Mouse (Mus musculus): ENCODE data around the gene 4933405L10Rik. TPM values are rescaled to one million over a fixed set of nuclear protein-coding genes. Genes with fewer than 3 reads are reported as not detected.

Gene 4933405L10Rik
- total and polyA plus RNA-seq, 2 experiments from 2014 or later: 0.44 TPM; not detected in 1

- peak overlapping the region; percentile 91 for H3K27ac ChIP-seq (ENCODE audit: low read depth, low read length)
- no peaks in the 10 kb centered on the region for H3K9me3 ChIP-seq (ENCODE audit: low read length)
- DNase-seq (ENCODE audit: low spot score) (peak; percentile 79), ATAC-seq (ENCODE audit: low FRiP score) (peak; percentile 71)
- peaks cover 7% of the 10 kb centered on the region for H3K4me1 ChIP-seq (ENCODE audit: insufficient read depth, low read length)
- H3K4me3 ChIP-seq (ENCODE audit: low read depth, low read length): peak overlapping the region; percentile 71
- peaks cover 21% of the 10 kb centered on the region for H3K36me3 ChIP-seq (ENCODE audit: insufficient read depth, low read length)
- H3K9ac ChIP-seq (replicated peaks; ENCODE audit: low read length, poor library complexity, severe bottlenecking): peak overlapping the region; percentile 94
- peak overlapping the region; percentile 81 for H3K4me2 ChIP-seq (ENCODE audit: low read depth, low read length, poor library complexity, severe bottlenecking)
- no peak for TF ChIP-seq CTCF (IDR thresholded peaks at IDR 0.05)
- no peaks in the 10 kb centered on the region for H3K27me3 ChIP-seq (ENCODE audit: insufficient read depth, low read length)
- 1% methylated on average over 17 of the region's 30 CpGs for WGBS
Observed at GRCm38 (mm10) chr8:105693648-105694047, 13.8 kb upstream of the 4933405L10Rik start.

- Histone ChIP-seq H3K4me3 (ENCODE audit: low read depth, low read length) (peak overlapping the region; percentile 71), H3K4me1 (ENCODE audit: insufficient read depth, low read length) (peaks cover 7% of the 10 kb centered on the region), H3K27me3 (ENCODE audit: insufficient read depth, low read length) (no peaks in the 10 kb centered on the region), H3K27ac (ENCODE audit: low read depth, low read length) (peak overlapping the region; percentile 91), H3K4me2 (ENCODE audit: low read depth, low read length, poor library complexity, severe bottlenecking) (peak overlapping the region; percentile 81), H3K9ac (replicated peaks; ENCODE audit: low read length, poor library complexity, severe bottlenecking) (peak overlapping the region; percentile 94), H3K9me3 (ENCODE audit: low read length) (no peaks in the 10 kb centered on the region), H3K36me3 (ENCODE audit: insufficient read depth, low read length) (peaks cover 24% of the 10 kb centered on the region)
- 5% methylated on average over 31 of the region's 40 CpGs for WGBS
- peak; percentile 56 for TF ChIP-seq CTCF (IDR thresholded peaks at IDR 0.05)
- DNase-seq (ENCODE audit: low spot score): peak; percentile 71
- peak; percentile 73 for ATAC-seq (ENCODE audit: low FRiP score)
Observed at GRCm38 (mm10) chr8:105694051-105694799, 13.2 kb upstream of the 4933405L10Rik start.

DNA sequence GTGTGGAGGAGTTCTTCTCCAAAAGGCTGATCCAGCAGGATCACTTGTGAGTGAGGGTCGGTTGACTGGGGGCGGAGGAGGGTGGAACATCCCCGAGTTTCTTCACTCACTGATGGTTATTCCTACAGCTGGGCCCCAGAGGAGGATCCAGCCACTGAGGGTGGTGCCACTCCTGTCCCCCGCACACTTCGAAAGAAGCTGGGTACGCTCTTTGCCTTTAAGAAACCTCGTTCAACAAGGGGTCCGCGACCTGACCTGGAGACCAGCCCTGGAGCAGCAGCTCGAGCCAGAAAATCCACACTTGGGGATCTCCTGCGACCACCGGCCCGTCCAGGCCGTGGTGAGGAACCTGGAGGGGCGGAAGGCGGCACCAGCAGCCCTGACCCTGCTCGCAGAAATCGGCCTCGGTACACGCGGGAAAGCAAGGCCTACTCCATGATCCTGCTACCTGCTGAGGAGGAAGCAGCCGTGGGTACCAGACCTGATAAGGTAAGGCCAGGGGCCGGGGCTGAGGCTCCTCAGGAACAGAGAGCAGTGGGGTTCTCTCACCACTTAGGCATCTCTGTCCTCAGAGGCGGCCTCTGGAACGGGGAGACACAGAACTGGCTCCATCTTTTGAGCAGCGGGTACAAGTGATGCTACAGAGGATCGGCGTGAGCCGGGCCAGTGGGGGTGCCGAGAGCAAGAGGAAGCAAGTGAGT, 12.2 kb upstream of the 4933405L10Rik start:
- TF ChIP-seq CTCF (IDR thresholded peaks at IDR 0.05): no peak
- Histone ChIP-seq H3K9me3 (ENCODE audit: low read length) (no peaks in the 10 kb centered on the region), H3K27me3 (ENCODE audit: insufficient read depth, low read length) (no peaks in the 10 kb centered on the region), H3K4me2 (ENCODE audit: low read depth, low read length, poor library complexity, severe bottlenecking) (peak overlapping the region; percentile 81), H3K27ac (ENCODE audit: low read depth, low read length) (peak overlapping the region; percentile 91), H3K36me3 (ENCODE audit: insufficient read depth, low read length) (peaks cover 26% of the 10 kb centered on the region), H3K9ac (replicated peaks; ENCODE audit: low read length, poor library complexity, severe bottlenecking) (peak overlapping the region; percentile 94), H3K4me1 (ENCODE audit: insufficient read depth, low read length) (peaks cover 12% of the 10 kb centered on the region), H3K4me3 (ENCODE audit: low read depth, low read length) (peak overlapping the region; percentile 71)
- no peak for DNase-seq (ENCODE audit: low spot score)
- 80% methylated on average over 30 of the region's 30 CpGs for WGBS
- ATAC-seq (ENCODE audit: low FRiP score): no peak

- H3K36me3 ChIP-seq (ENCODE audit: insufficient read depth, low read length): peaks cover 26% of the 10 kb centered on the region
- no peaks in the 10 kb centered on the region for H3K9me3 ChIP-seq (ENCODE audit: low read length)
- ATAC-seq (ENCODE audit: low FRiP score) (no peak), DNase-seq (ENCODE audit: low spot score) (no peak)
- no peak overlapping the region for H3K4me3 ChIP-seq (ENCODE audit: low read depth, low read length)
- no peak overlapping the region for H3K9ac ChIP-seq (replicated peaks; ENCODE audit: low read length, poor library complexity, severe bottlenecking)
- TF ChIP-seq CTCF (IDR thresholded peaks at IDR 0.05): no peak
- WGBS: 90% methylated on average over 17 of the region's 17 CpGs
- no peak overlapping the region for H3K27ac ChIP-seq (ENCODE audit: low read depth, low read length)
- H3K4me1 ChIP-seq (ENCODE audit: insufficient read depth, low read length): peaks cover 16% of the 10 kb centered on the region
- no peaks in the 10 kb centered on the region for H3K27me3 ChIP-seq (ENCODE audit: insufficient read depth, low read length)
- no peak overlapping the region for H3K4me2 ChIP-seq (ENCODE audit: low read depth, low read length, poor library complexity, severe bottlenecking)
Observed at GRCm38 (mm10) chr8:105697196-105697780, 10.2 kb upstream of the 4933405L10Rik start.

- TF ChIP-seq CTCF (IDR thresholded peaks at IDR 0.05): no peak
- H3K4me2 ChIP-seq (ENCODE audit: low read depth, low read length, poor library complexity, severe bottlenecking): no peak overlapping the region
- 90% methylated on average over 5 of the region's 5 CpGs for WGBS
- ATAC-seq (ENCODE audit: low FRiP score) (no peak), DNase-seq (ENCODE audit: low spot score) (no peak)
- no peak overlapping the region for H3K9ac ChIP-seq (replicated peaks; ENCODE audit: low read length, poor library complexity, severe bottlenecking)
- H3K27me3 ChIP-seq (ENCODE audit: insufficient read depth, low read length): no peaks in the 10 kb centered on the region
- no peak overlapping the region for H3K27ac ChIP-seq (ENCODE audit: low read depth, low read length)
- peaks cover 17% of the 10 kb centered on the region for H3K4me1 ChIP-seq (ENCODE audit: insufficient read depth, low read length)
- H3K4me3 ChIP-seq (ENCODE audit: low read depth, low read length): no peak overlapping the region
- no peaks in the 10 kb centered on the region for H3K9me3 ChIP-seq (ENCODE audit: low read length)
- H3K36me3 ChIP-seq (ENCODE audit: insufficient read depth, low read length): peaks cover 35% of the 10 kb centered on the region
Observed at GRCm38 (mm10) chr8:105698734-105699133, 8.7 kb upstream of the 4933405L10Rik start.

Data from midbrain, postnatal 0 days (tissue).